Mouse (Mus musculus) limb, embryonic 13.5 days (tissue): ENCODE measurements around the gene Foxl1. TPM values are rescaled to one million over a fixed set of nuclear protein-coding genes. Genes with fewer than 3 reads are reported as not detected.

Source experiments
- ATAC-seq: fragments of 200-750 bp; cut with Nextera tagmentation; 2 replicates; pipeline ENCODE4 v1.8.0; 2017; ENCODE audit warnings: low read depth, moderate number of reproducible peaks, moderate TSS enrichment; ENCODE audit not compliant: low FRiP score
- H3K27ac ChIP-seq: fragments of 300-500 bp; sonication (generic); 2 replicates; pipeline ENCODE4 v1.5.1; 2015; ENCODE audit warnings: inconsistent platforms, mild to moderate bottlenecking, moderate library complexity
- H3K27me3 ChIP-seq: fragments of 300-500 bp; sonication (generic); 2 replicates; pipeline ENCODE4 v1.6.1; 2015; ENCODE audit warnings: mild to moderate bottlenecking, inconsistent platforms
- H3K36me3 ChIP-seq: fragments of 300-500 bp; sonication (generic); 2 replicates; pipeline ENCODE4 v1.6.1; 2015; ENCODE audit warnings: inconsistent platforms, mild to moderate bottlenecking, moderate library complexity
- H3K4me1 ChIP-seq: fragments of 300-500 bp; sonication (generic); 2 replicates; pipeline ENCODE4 v1.6.1; 2015; ENCODE audit warnings: inconsistent platforms
- H3K4me2 ChIP-seq: fragments of 300-500 bp; sonication (generic); replicated peaks from 2 replicates; pipeline ENCODE4 v1.6.1; 2015; ENCODE audit warnings: inconsistent platforms, mild to moderate bottlenecking, moderate library complexity
- H3K4me3 ChIP-seq: fragments of 300-500 bp; sonication (generic); 2 replicates; pipeline ENCODE4 v1.5.1; 2015; ENCODE audit warnings: moderate library complexity, mild to moderate bottlenecking, inconsistent platforms
- H3K9ac ChIP-seq: fragments of 300-500 bp; sonication (generic); 2 replicates; pipeline ENCODE4 v1.6.1; 2015; ENCODE audit warnings: mild to moderate bottlenecking, inconsistent platforms
- H3K9me3 ChIP-seq: fragments of 300-500 bp; sonication (generic); 2 replicates; pipeline ENCODE4 v1.6.1; 2016; ENCODE audit warnings: inconsistent platforms
- WGBS: fragments of 180-500 bp; shearing (Covaris S2); methylation state at CpG from one replicate; pipeline ENCODE4 v1.1.7; 2015; 5-methylcytosine and 5-hydroxymethylcytosine counted together
- polyA plus RNA-seq: library from polyadenylated mRNA; unstranded; fragments of >200 nt; fragmentation: Nextera tagmentation; extraction: Ambion mirVana; gene quantifications from 2 replicates; pipeline ENCODE4 v1.2.1, GENCODE M21; 2015

Foxl1 gene
- polyA plus RNA-seq, 1 experiment from 2014 or later = 0.15 TPM

- Histone ChIP-seq H3K4me3 (peak overlapping the region; percentile 56), H3K9me3 (no peaks in the 10 kb centered on the region), H3K27me3 (peaks cover 99% of the 10 kb centered on the region), H3K9ac (no peak overlapping the region; the same call in 1 of the 2 replicates), H3K27ac (no peak overlapping the region), H3K36me3 (no peaks in the 10 kb centered on the region), H3K4me2 (peak overlapping the region; percentile 99), H3K4me1 (peaks cover 42% of the 10 kb centered on the region)
- 1% methylated on average over 26 of the region's 30 CpGs for WGBS
- no peak for ATAC-seq
Measured at GRCm38 (mm10) chr8:121085011-121085410, 42.7 kb upstream of the Foxl1 start.

- no peaks in the 10 kb centered on the region for H3K9me3 ChIP-seq
- WGBS = 50% methylated on average over 3 of the region's 3 CpGs
- H3K4me2 ChIP-seq = no peak overlapping the region
- H3K9ac ChIP-seq = no peak overlapping the region
- H3K36me3 ChIP-seq = no peaks in the 10 kb centered on the region
- H3K27ac ChIP-seq = no peak overlapping the region
- no peak for ATAC-seq
- H3K4me1 ChIP-seq = peaks cover 39% of the 10 kb centered on the region
- H3K4me3 ChIP-seq = no peak overlapping the region
- peaks cover 99% of the 10 kb centered on the region for H3K27me3 ChIP-seq
Measured at GRCm38 (mm10) chr8:121085561-121085960, 42.2 kb upstream of the Foxl1 start.

- Histone ChIP-seq H3K9ac (no peak overlapping the region), H3K4me3 (no peak overlapping the region), H3K36me3 (no peaks in the 10 kb centered on the region), H3K9me3 (no peaks in the 10 kb centered on the region), H3K27ac (no peak overlapping the region), H3K4me1 (peaks cover 33% of the 10 kb centered on the region), H3K4me2 (no peak overlapping the region), H3K27me3 (peaks cover 99% of the 10 kb centered on the region)
- 24% methylated on average over 19 of the region's 19 CpGs for WGBS
- no peak for ATAC-seq
Measured at GRCm38 (mm10) chr8:121086004-121086900, 41.5 kb upstream of the Foxl1 start.

GRCm38 (mm10) chr8:121088281-121088680, 39.5 kb upstream of the Foxl1 start:
- Histone ChIP-seq H3K4me1 (peaks cover 24% of the 10 kb centered on the region), H3K4me3 (no peak overlapping the region), H3K9me3 (no peaks in the 10 kb centered on the region), H3K27ac (no peak overlapping the region), H3K36me3 (no peaks in the 10 kb centered on the region), H3K27me3 (peaks cover 99% of the 10 kb centered on the region), H3K4me2 (no peak overlapping the region), H3K9ac (no peak overlapping the region)
- ATAC-seq = no peak
- WGBS = 5% methylated on average over 8 of the region's 8 CpGs

GRCm38 (mm10) chr8:121088871-121089630, 38.7 kb upstream of the Foxl1 start:
- H3K9me3 ChIP-seq = no peaks in the 10 kb centered on the region
- ATAC-seq = no peak
- no peak overlapping the region for H3K4me3 ChIP-seq
- no peak overlapping the region for H3K27ac ChIP-seq
- no peak overlapping the region for H3K4me2 ChIP-seq
- H3K36me3 ChIP-seq = no peaks in the 10 kb centered on the region
- H3K9ac ChIP-seq = no peak overlapping the region
- H3K27me3 ChIP-seq = peaks cover 99% of the 10 kb centered on the region
- H3K4me1 ChIP-seq = peaks cover 16% of the 10 kb centered on the region
- WGBS = 3% methylated on average over 39 of the region's 40 CpGs

- H3K9ac ChIP-seq = no peak overlapping the region
Measured at GRCm38 (mm10) chr8:121089631-121090380, 37.9 kb upstream of the Foxl1 start.

GRCm38 (mm10) chr8:121090716-121091115, 37.0 kb upstream of the Foxl1 start:
- WGBS = 0% methylated on average over 1 of the region's 1 CpGs
- peaks cover 88% of the 10 kb centered on the region for H3K27me3 ChIP-seq
- no peaks in the 10 kb centered on the region for H3K36me3 ChIP-seq
- H3K27ac ChIP-seq = no peak overlapping the region
- ATAC-seq = no peak
- no peak overlapping the region for H3K4me2 ChIP-seq
- H3K9ac ChIP-seq = no peak overlapping the region
- H3K4me1 ChIP-seq = peaks cover 6% of the 10 kb centered on the region; the same call in 1 of the 2 replicates
- no peaks in the 10 kb centered on the region for H3K9me3 ChIP-seq
- H3K4me3 ChIP-seq = no peak overlapping the region

More at GRCm38 (mm10) chr8:121089631-121090380, 37.9 kb upstream of the Foxl1 start:
- 6% methylated on average over 32 of the region's 32 CpGs for WGBS
- no peak overlapping the region for H3K27ac ChIP-seq
- no peak for ATAC-seq
- H3K27me3 ChIP-seq = peaks cover 97% of the 10 kb centered on the region
- H3K4me3 ChIP-seq = no peak overlapping the region
- no peaks in the 10 kb centered on the region for H3K36me3 ChIP-seq
- no peaks in the 10 kb centered on the region for H3K9me3 ChIP-seq
- H3K4me1 ChIP-seq = peaks cover 8% of the 10 kb centered on the region
- H3K4me2 ChIP-seq = no peak overlapping the region

GRCm38 (mm10) chr8:121092141-121092540, 35.6 kb upstream of the Foxl1 start:
- Histone ChIP-seq H3K4me1 (peaks cover 6% of the 10 kb centered on the region; the same call in 1 of the 2 replicates), H3K36me3 (peaks cover 7% of the 10 kb centered on the region), H3K9ac (no peak overlapping the region), H3K4me2 (no peak overlapping the region), H3K27me3 (peaks cover 74% of the 10 kb centered on the region), H3K4me3 (no peak overlapping the region), H3K9me3 (no peaks in the 10 kb centered on the region), H3K27ac (no peak overlapping the region)
- ATAC-seq = 0 out of 2 replicates have a peak, but pooled peaks have one; percentile 1
- WGBS = 19% methylated on average over 6 of the region's 6 CpGs

- peaks cover 69% of the 10 kb centered on the region for H3K27me3 ChIP-seq
- no peak overlapping the region for H3K27ac ChIP-seq
- H3K4me1 ChIP-seq = peaks cover 6% of the 10 kb centered on the region; the same call in 1 of the 2 replicates
- H3K4me3 ChIP-seq = no peak overlapping the region
- H3K9ac ChIP-seq = no peak overlapping the region
- ATAC-seq = peak; percentile 54; the same call in 1 of the 2 replicates
- H3K4me2 ChIP-seq = no peak overlapping the region
- H3K9me3 ChIP-seq = no peaks in the 10 kb centered on the region
- H3K36me3 ChIP-seq = peaks cover 12% of the 10 kb centered on the region
- 4% methylated on average over 16 of the region's 16 CpGs for WGBS
Measured at GRCm38 (mm10) chr8:121092627-121093026, 35.1 kb upstream of the Foxl1 start.

- H3K36me3 ChIP-seq = peaks cover 21% of the 10 kb centered on the region
- no peak overlapping the region for H3K4me3 ChIP-seq
- H3K4me1 ChIP-seq = peaks cover 6% of the 10 kb centered on the region; the same call in 1 of the 2 replicates
- WGBS = 69% methylated on average over 6 of the region's 6 CpGs
- H3K9me3 ChIP-seq = no peaks in the 10 kb centered on the region
- peaks cover 61% of the 10 kb centered on the region for H3K27me3 ChIP-seq
- H3K27ac ChIP-seq = no peak overlapping the region
- no peak for ATAC-seq
- H3K9ac ChIP-seq = no peak overlapping the region
- H3K4me2 ChIP-seq = no peak overlapping the region
Measured at GRCm38 (mm10) chr8:121093496-121093895, 34.2 kb upstream of the Foxl1 start.

GRCm38 (mm10) chr8:121104049-121104818, 23.5 kb upstream of the Foxl1 start:
- H3K4me3 ChIP-seq = no peak overlapping the region
- H3K4me1 ChIP-seq = peaks cover 15% of the 10 kb centered on the region
- WGBS = 47% methylated on average over 17 of the region's 17 CpGs
- H3K27ac ChIP-seq = no peak overlapping the region
- no peak overlapping the region for H3K9ac ChIP-seq
- ATAC-seq = no peak
- H3K9me3 ChIP-seq = no peaks in the 10 kb centered on the region
- H3K4me2 ChIP-seq = no peak overlapping the region
- H3K27me3 ChIP-seq = no peaks in the 10 kb centered on the region
- peaks cover 70% of the 10 kb centered on the region for H3K36me3 ChIP-seq
